Mouse (Mus musculus) c-Kit-positive CD71-negative TER-119-negative erythroid progenitor cells, embryonic 14.5 days (primary cell): ENCODE measurements around the gene Endou.

Experiments
- DNase-seq: peaks from one replicate; pipeline ENCODE4 v3.0.0-alpha.2; 2013; ENCODE audit warnings: low read depth

Endou gene

GRCm38 (mm10) chr15:97731111-97731510 lies at the start of gene Endou:
Gene Endou, minus strand, starts transcription at chr15:97731339.
- DNase-seq, result no peak

GRCm38 (mm10) chr15:97780611-97781031 lies 49.5 kb upstream of the Endou start:
- no peak for DNase-seq

GRCm38 (mm10) chr15:97779576-97779975 lies 48.4 kb upstream of the Endou start:
- no peak for DNase-seq

GRCm38 (mm10) chr15:97778311-97779098 lies 47.4 kb upstream of the Endou start, which contains the start of gene Slc48a1:
Gene Slc48a1, plus strand, starts transcription at chr15:97778520.
- DNase-seq, result no peak

GRCm38 (mm10) chr15:97776919-97777318 lies 45.8 kb upstream of the Endou start:
- DNase-seq, result no peak

GRCm38 (mm10) chr15:97776514-97776913 lies 45.4 kb upstream of the Endou start:
- DNase-seq, result no peak

- DNase-seq, result no peak
These were observed 42.8 kb upstream of the Endou start for GRCm38 (mm10) chr15:97773961-97774370.

GRCm38 (mm10) chr15:97773108-97773507 lies 42.0 kb upstream of the Endou start:
- no peak for DNase-seq

- DNase-seq, result no peak
These were observed 39.1 kb upstream of the Endou start for GRCm38 (mm10) chr15:97770280-97770679.

- no peak for DNase-seq
These were observed 37.1 kb upstream of the Endou start for GRCm38 (mm10) chr15:97768192-97768591.

- DNase-seq, result peak; percentile 68
These were observed 36.4 kb upstream of the Endou start, which contains the start of gene Rapgef3 for GRCm38 (mm10) chr15:97767280-97768186. Gene Rapgef3, minus strand, starts transcription at chr15:97767972.

- no peak for DNase-seq
These were observed 35.6 kb upstream of the Endou start for GRCm38 (mm10) chr15:97766594-97767279.

- DNase-seq, result no peak
These were observed 35.1 kb upstream of the Endou start for GRCm38 (mm10) chr15:97766194-97766593.

GRCm38 (mm10) chr15:97765090-97765794 lies 34.1 kb upstream of the Endou start:
- DNase-seq, result no peak

- no peak for DNase-seq
These were observed 33.4 kb upstream of the Endou start for GRCm38 (mm10) chr15:97764532-97764931.

- no peak for DNase-seq
These were observed 32.3 kb upstream of the Endou start for GRCm38 (mm10) chr15:97763256-97764049.

GRCm38 (mm10) chr15:97762733-97763132 lies 31.6 kb upstream of the Endou start:
- DNase-seq, result no peak

GRCm38 (mm10) chr15:97761438-97761837 lies 30.3 kb upstream of the Endou start:
- no peak for DNase-seq

- no peak for DNase-seq
These were observed 29.8 kb upstream of the Endou start for GRCm38 (mm10) chr15:97760952-97761351.

- no peak for DNase-seq
These were observed 28.9 kb upstream of the Endou start for GRCm38 (mm10) chr15:97760006-97760405.

GRCm38 (mm10) chr15:97755361-97755760 lies 24.2 kb upstream of the Endou start:
- no peak for DNase-seq
